Mouse (Mus musculus): Measurements from ENCODE around the gene Gabre. TPM values are rescaled to one million over a fixed set of nuclear protein-coding genes. Genes with fewer than 3 reads are reported as not detected.

Gene Gabre
- total RNA-seq (2021) = 1 to 10 TPM in 1 of 2 experiments, under 1 TPM in 1; 0.44 to 2.0 TPM
- long read RNA-seq, experiment 1 = 0 reads
- long read RNA-seq, experiment 2 = 0 reads

DNA sequence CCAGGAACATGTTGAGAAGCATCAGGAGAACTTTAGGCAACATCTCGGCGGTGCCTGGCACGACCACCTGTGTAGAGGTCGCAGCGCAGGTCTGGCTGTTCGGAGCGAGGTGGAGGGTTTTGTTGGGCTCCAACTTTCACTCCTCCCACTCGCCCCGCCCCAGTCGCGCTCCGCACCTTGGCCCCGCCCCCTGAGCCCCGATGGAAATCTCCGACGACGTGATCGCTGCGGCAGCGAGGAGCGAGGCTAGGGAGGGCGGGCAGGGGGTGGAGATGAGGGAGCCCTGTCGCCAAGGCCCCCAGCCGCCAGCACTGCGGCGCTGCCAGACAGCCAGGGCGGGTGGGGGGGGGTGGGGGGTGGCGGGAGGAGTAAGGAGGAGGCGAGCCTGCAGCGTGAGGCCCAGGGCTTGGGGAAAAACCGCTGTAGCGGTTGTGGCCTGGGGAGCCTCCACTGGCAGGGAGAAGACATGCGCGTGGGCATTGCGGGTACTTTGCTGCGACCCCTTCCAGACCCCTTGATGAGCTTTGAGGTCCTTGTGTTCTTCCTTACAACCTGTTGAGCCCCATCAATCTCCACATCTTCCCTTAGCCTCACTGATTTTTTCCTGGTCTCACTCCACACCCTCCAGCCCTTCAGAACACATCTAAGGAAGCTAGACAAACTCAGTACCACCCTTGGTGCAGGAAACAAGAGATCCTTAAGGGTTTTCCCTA, at the start of gene Gabre:
Gene Gabre (minus strand): TSS at position 145 of the 713 bp plus-strand sequence.
- peak; percentile 39 to 41 for DNase-seq
- intact Hi-C loops (cut with DNase I) = loop anchor here (10.0 kb wide), 1 partner anchor 180 kb away; no protein-coding TSS in a partner anchor

DNA sequence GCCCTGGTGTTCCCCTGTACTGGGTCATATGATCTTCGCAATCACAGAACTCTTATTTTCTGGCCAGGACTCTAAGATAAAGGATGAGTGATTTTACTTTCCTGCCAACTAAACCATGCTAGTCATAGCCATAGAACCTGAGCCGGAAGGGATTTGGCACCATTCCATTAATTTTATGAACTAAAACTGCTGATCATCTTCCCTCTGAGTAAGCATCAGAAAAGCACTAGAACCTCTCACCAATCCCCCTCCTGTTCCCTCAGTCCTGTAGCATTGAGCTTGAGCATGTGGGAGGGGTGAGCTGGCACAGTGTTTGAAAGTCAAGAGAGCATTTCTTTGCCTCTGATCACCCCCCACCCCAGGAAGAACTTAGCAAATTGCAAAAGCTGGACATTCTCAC, 23.2 kb upstream of the Gabre start:
- intact Hi-C loops (cut with DNase I) = no loop called here
- no peak for DNase-seq

DNA sequence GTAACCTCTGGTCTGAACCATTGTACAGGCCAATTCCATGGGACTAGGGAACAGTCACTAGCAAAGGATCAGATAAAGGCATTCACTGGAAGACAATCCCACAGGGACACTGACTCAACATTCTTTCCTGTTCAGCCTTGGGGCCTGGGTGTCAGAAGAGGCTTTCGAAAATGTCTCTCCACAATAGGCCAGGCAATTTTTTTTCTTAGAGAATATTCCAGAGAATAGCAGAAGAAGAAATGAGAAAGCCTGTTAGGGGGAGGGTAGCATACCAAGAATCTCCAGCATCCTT, 715 bp upstream of the Gabre start:
- no peak for DNase-seq
- intact Hi-C loops (cut with DNase I) = loop anchor here (10.0 kb wide), 1 partner anchor 181 kb away; no protein-coding TSS in a partner anchor

DNA sequence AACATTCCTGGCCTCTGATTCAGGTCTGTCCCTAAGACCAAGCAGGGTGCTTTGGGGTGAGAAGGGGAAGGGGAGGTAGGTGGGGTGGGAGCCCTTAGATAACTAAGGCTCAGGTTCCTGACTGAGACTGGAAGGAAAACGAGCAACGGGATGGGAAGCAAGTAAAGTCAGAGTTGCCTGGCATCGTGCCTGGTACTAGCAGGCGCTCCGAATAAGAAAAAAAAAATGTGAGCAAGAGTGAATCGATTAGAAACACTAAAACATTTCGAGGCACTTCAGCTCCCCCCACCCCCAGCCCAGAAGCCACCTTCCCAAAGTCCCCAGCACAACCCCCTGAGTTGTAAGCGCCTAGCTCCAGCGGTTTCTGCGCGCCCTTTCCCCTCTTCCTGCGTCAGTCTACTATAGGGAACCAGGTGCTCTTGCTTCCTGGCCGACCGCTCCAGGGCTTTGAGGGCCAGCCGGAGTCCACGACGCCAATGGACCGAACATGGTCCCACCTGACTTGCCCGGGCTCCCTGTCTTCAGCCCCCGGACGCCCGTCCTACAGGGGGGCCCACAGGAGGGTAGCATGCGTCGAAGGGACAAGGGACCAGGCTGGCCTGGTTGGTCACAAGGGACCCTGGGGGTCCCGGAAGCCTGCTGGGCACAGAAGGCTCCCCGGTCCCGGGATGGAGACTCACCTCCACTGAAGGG, 491 bp downstream of the Gabre start:
- peak; percentile 2 to 5 for DNase-seq
- intact Hi-C loops (cut with DNase I) = loop anchor here (10.0 kb wide), 1 partner anchor 179 kb away; no protein-coding TSS in a partner anchor

DNA sequence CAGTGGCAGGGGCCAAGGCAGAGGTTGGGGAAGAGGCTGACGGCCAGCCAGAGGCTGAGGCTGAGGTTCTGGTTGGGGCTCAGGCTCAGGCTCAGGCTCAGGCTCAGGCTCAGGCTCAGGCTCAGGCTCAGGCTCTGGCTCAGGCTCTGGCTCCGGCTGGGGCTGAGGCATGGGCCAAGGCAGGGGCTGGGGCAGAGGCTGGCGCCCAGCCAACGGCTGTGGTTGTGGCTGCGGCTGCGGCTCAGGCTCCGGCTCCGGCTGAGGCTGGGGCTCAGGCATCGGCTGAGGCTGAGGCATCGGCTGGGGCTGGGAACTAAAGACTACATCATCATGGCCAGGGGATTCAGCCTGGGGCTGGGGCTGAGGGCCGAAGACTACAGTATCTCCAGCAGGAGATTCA, 4.0 kb downstream of the Gabre start:
- no peak for DNase-seq
- intact Hi-C loops (cut with DNase I) = loop anchor here (10.0 kb wide), 1 partner anchor 176 kb away; no protein-coding TSS in a partner anchor

DNA sequence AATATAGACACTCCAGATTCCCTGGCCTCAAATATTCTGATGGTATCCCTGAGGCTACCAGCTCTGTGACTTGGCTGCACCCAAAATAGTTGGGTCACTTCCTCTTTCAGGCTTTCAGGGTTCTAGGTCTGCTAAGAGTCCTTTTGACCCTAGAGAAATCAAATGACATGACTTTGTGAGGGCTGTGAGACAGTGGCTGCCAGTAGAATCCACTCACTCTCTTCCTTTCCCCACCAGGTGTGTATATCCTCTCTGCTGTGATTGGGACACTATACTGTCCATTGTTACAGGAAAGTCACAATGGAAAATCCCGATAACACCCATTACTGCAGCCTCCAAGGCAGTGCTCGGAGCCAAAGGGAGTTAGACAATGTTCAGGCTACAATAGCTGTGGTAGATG, 52.9 kb downstream of the Gabre start, which contains the start of gene Magea4:
Gene Magea4 (plus strand): TSS at position 301 of the 400 bp plus-strand sequence.
- intact Hi-C loops (cut with DNase I) = no loop called here
- no peak for DNase-seq

Small RNA genes within 50 kb of the gene (microRNA-seq; reads per million reads assigned to microRNA genes)
- 0.97 to 265 reads per million in 2 experiments for gene Mir224
- gene Mir452 = 0.48 to 5.4 reads per million in 2 experiments

Other genes starting within 250 kb of the Gabre start
- gene Magea4, start 52.8 kb downstream of the Gabre start, total RNA-seq (2021) = not detected
- gene Magea10, start 112.1 kb upstream of the Gabre start, total RNA-seq (2021) = not detected